Mouse (Mus musculus) stomach, postnatal 0 days (tissue): ENCODE data around the gene Pcsk5. TPM values are rescaled to one million over a fixed set of nuclear protein-coding genes. Genes with fewer than 3 reads are reported as not detected.

Source experiments
- ATAC-seq: fragments of 200-750 bp; cut with Nextera tagmentation; 2 replicates; pipeline ENCODE4 v1.8.0; 2017; ENCODE audit not compliant: low FRiP score, low TSS enrichment
- DNase-seq: peaks from one replicate; pipeline ENCODE4 v3.0.0-alpha.2; 2016; ENCODE audit warnings: low spot score
- H3K27ac ChIP-seq: fragments of 300-500 bp; sonication (generic); replicated peaks from 2 replicates; pipeline ENCODE4 v1.5.1; 2014; ENCODE audit warnings: mild to moderate bottlenecking, control low read depth
- H3K27me3 ChIP-seq: fragments of 300-500 bp; sonication (generic); 2 replicates; pipeline ENCODE4 v1.6.1; 2014; ENCODE audit warnings: low read length; ENCODE audit not compliant: control insufficient read depth, insufficient read depth
- H3K36me3 ChIP-seq: fragments of 300-500 bp; sonication (generic); 2 replicates; pipeline ENCODE4 v1.6.1; 2014; ENCODE audit warnings: low read length, mixed read lengths; ENCODE audit not compliant: control insufficient read depth, insufficient read depth
- H3K4me1 ChIP-seq: fragments of 300-500 bp; sonication (generic); replicated peaks from 2 replicates; pipeline ENCODE4 v1.6.1; 2014; ENCODE audit warnings: antibody characterized with exemption; ENCODE audit not compliant: control insufficient read depth, insufficient read depth
- H3K4me2 ChIP-seq: fragments of 300-500 bp; sonication (generic); replicated peaks from 2 replicates; pipeline ENCODE4 v1.6.1; 2014; ENCODE audit warnings: low read depth, mild to moderate bottlenecking, control low read depth, moderate library complexity
- H3K4me3 ChIP-seq: fragments of 300-500 bp; sonication (generic); 2 replicates; pipeline ENCODE4 v1.5.1; 2014; ENCODE audit warnings: low read depth, low read length, control low read depth
- H3K9ac ChIP-seq: fragments of 300-500 bp; sonication (generic); 2 replicates; pipeline ENCODE4 v1.6.1; 2014; ENCODE audit warnings: mild to moderate bottlenecking, low read length, control low read depth, mixed read lengths
- H3K9me3 ChIP-seq: fragments of 300-500 bp; sonication (generic); 2 replicates; pipeline ENCODE4 v1.6.1; 2016; ENCODE audit warnings: low read length; ENCODE audit not compliant: control insufficient read depth
- CTCF ChIP-seq: IDR thresholded peaks from 2 replicates; pipeline ENCODE4 v1.5.1; 2016; ENCODE audit warnings: antibody characterized with exemption, low read depth, mild to moderate bottlenecking, moderate library complexity
- EP300 ChIP-seq: optimal IDR thresholded peaks from 2 replicates; pipeline ENCODE3; 2016; ENCODE audit warnings: antibody characterized with exemption
- WGBS: fragments of 180-500 bp; shearing (Covaris S2); extraction: QIAGEN DNeasy Blood & Tissue Kit; methylation state at CpG from one replicate; pipeline ENCODE4 v1.1.7; 2014; 5-methylcytosine and 5-hydroxymethylcytosine counted together
- polyA plus RNA-seq: library from polyadenylated mRNA; unstranded; fragments of >200 nt; fragmentation: Nextera tagmentation; extraction: Ambion mirVana; gene quantifications from 2 replicates; pipeline ENCODE4 v1.2.1, GENCODE M21; 2015

Pcsk5 gene
- polyA plus RNA-seq, 1 experiment from 2014 or later = 4.3 TPM

DNA sequence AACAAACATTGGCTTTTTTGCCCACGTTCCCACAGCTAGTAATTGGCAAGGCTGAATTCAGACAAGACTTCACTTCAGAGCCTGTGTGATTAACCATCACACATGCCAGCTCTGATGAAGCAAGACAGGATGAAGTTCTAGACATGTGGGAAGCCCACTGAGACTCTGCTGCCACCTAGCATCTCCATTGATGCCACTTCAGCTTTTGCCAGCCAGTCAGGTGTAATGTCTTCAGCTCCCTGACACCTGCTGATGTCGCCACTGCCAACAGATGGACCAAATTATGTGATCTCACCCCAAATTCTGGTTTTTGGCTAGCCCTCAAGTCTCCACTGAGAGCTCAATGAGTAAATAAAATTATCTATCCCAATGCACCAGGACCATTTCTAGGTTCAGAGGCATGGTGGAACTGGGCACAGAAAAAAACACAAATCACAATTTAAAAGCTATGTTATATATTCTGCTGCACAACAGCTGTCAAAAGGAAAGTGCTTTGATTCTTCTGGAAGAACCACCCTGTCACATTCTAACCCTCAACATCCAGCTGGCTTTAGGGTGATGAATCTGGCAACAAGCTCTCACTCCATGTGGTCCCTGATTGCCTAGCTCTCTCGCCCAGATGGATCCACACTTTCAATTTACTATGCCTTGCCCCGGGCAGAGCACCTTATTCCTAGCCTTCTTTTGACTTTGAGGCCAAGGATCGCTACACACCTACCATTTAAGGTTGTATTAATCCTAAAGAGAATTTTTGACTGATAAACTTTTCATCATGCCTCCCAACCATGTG lies 67.6 kb downstream of the Pcsk5 start:
- Histone ChIP-seq H3K9ac (no peak overlapping the region), H3K27me3 (no peaks in the 10 kb centered on the region), H3K9me3 (no peaks in the 10 kb centered on the region), H3K4me1 (no peaks in the 10 kb centered on the region), H3K4me3 (no peak overlapping the region), H3K27ac (no peak overlapping the region), H3K4me2 (no peak overlapping the region), H3K36me3 (no peaks in the 10 kb centered on the region)
- TF ChIP-seq CTCF (peak; percentile 54), EP300 (no peak)
- 75% methylated on average over 5 of the region's 5 CpGs for WGBS
- ATAC-seq = no peak
- DNase-seq = no peak

GRCm38 (mm10) chr19:17765001-17765400 lies 72.4 kb downstream of the Pcsk5 start:
- H3K4me1 ChIP-seq = no peaks in the 10 kb centered on the region
- no peaks in the 10 kb centered on the region for H3K9me3 ChIP-seq
- TF ChIP-seq CTCF (no peak), EP300 (no peak)
- ATAC-seq (no peak), DNase-seq (no peak)
- H3K27ac ChIP-seq = no peak overlapping the region
- no peaks in the 10 kb centered on the region for H3K27me3 ChIP-seq
- 92% methylated on average over 2 of the region's 2 CpGs for WGBS
- no peak overlapping the region for H3K9ac ChIP-seq
- H3K36me3 ChIP-seq = no peaks in the 10 kb centered on the region
- no peak overlapping the region for H3K4me2 ChIP-seq
- H3K4me3 ChIP-seq = no peak overlapping the region

GRCm38 (mm10) chr19:17762740-17763139 lies 74.7 kb downstream of the Pcsk5 start:
- Histone ChIP-seq H3K36me3 (no peaks in the 10 kb centered on the region), H3K27ac (no peak overlapping the region), H3K27me3 (no peaks in the 10 kb centered on the region), H3K4me3 (no peak overlapping the region), H3K9ac (no peak overlapping the region), H3K4me1 (no peaks in the 10 kb centered on the region), H3K9me3 (no peaks in the 10 kb centered on the region), H3K4me2 (no peak overlapping the region)
- ATAC-seq = no peak
- no peak for TF ChIP-seq CTCF
- no peak for TF ChIP-seq EP300
- DNase-seq = no peak

- H3K4me3 ChIP-seq = no peak overlapping the region
- H3K4me2 ChIP-seq = no peak overlapping the region
- no peak overlapping the region for H3K27ac ChIP-seq
- no peaks in the 10 kb centered on the region for H3K9me3 ChIP-seq
- ATAC-seq = no peak
- H3K27me3 ChIP-seq = no peaks in the 10 kb centered on the region
- 78% methylated on average over 5 of the region's 5 CpGs for WGBS
- no peaks in the 10 kb centered on the region for H3K4me1 ChIP-seq
- no peak overlapping the region for H3K9ac ChIP-seq
- DNase-seq = no peak
- TF ChIP-seq EP300 = no peak
- no peak for TF ChIP-seq CTCF
- no peaks in the 10 kb centered on the region for H3K36me3 ChIP-seq
Observed at GRCm38 (mm10) chr19:17761678-17762077, 75.8 kb downstream of the Pcsk5 start.

GRCm38 (mm10) chr19:17752841-17753240 lies 84.6 kb downstream of the Pcsk5 start:
- ATAC-seq (no peak), DNase-seq (no peak)
- Histone ChIP-seq H3K36me3 (no peaks in the 10 kb centered on the region), H3K4me3 (no peak overlapping the region), H3K9ac (no peak overlapping the region), H3K9me3 (no peaks in the 10 kb centered on the region), H3K4me2 (no peak overlapping the region), H3K27me3 (no peaks in the 10 kb centered on the region), H3K27ac (no peak overlapping the region), H3K4me1 (no peaks in the 10 kb centered on the region)
- TF ChIP-seq CTCF (no peak), EP300 (no peak)
- 33% methylated on average over 3 of the region's 3 CpGs for WGBS

GRCm38 (mm10) chr19:17748331-17748730 lies 89.1 kb downstream of the Pcsk5 start:
- TF ChIP-seq CTCF (no peak), EP300 (no peak)
- 92% methylated on average over 3 of the region's 3 CpGs for WGBS
- no peak overlapping the region for H3K9ac ChIP-seq
- no peak overlapping the region for H3K4me3 ChIP-seq
- H3K4me1 ChIP-seq = no peaks in the 10 kb centered on the region
- H3K27me3 ChIP-seq = no peaks in the 10 kb centered on the region
- no peaks in the 10 kb centered on the region for H3K36me3 ChIP-seq
- no peak overlapping the region for H3K4me2 ChIP-seq
- DNase-seq (no peak), ATAC-seq (no peak)
- H3K9me3 ChIP-seq = no peaks in the 10 kb centered on the region
- H3K27ac ChIP-seq = no peak overlapping the region
